Mouse (Mus musculus) heart, postnatal 0 days (tissue): ENCODE measurements around the gene Slc17a8. TPM values are rescaled to one million over a fixed set of nuclear protein-coding genes. Genes with fewer than 3 reads are reported as not detected.
A peak's percentile ranks its signal among the peaks of the same experiment; 100 is the strongest.

Experiments
- ATAC-seq: fragments of 200-750 bp; cut with Nextera tagmentation; 2 replicates; pipeline ENCODE4 v1.8.0; 2017; ENCODE audit warnings: low read depth, moderate number of reproducible peaks, moderate library complexity; ENCODE audit not compliant: insufficient read depth
- DNase-seq: peaks from one replicate; pipeline ENCODE4 v3.0.0-alpha.2; 2016; ENCODE audit warnings: low spot score
- H3K27ac ChIP-seq: fragments of 300-500 bp; sonication (generic); 2 replicates; pipeline ENCODE4 v1.5.1; 2014; ENCODE audit warnings: low read depth, mild to moderate bottlenecking
- H3K27me3 ChIP-seq: fragments of 300-500 bp; sonication (generic); 2 replicates; pipeline ENCODE4 v1.6.1; 2014; ENCODE audit warnings: low read length, mixed read lengths; ENCODE audit not compliant: control insufficient read depth, insufficient read depth
- H3K36me3 ChIP-seq: fragments of 300-500 bp; sonication (generic); replicated peaks from 2 replicates; pipeline ENCODE4 v1.6.1; 2014; ENCODE audit warnings: low read length, mixed read lengths; ENCODE audit not compliant: control insufficient read depth, insufficient read depth
- H3K4me1 ChIP-seq: fragments of 300-500 bp; sonication (generic); 2 replicates; pipeline ENCODE4 v1.6.1; 2014; ENCODE audit warnings: antibody characterized with exemption; ENCODE audit not compliant: control insufficient read depth, insufficient read depth
- H3K4me2 ChIP-seq: fragments of 300-500 bp; sonication (generic); 2 replicates; pipeline ENCODE4 v1.6.1; 2014; ENCODE audit warnings: low read depth, mild to moderate bottlenecking, low read length, moderate library complexity
- H3K4me3 ChIP-seq: fragments of 300-500 bp; sonication (generic); 2 replicates; pipeline ENCODE4 v1.5.1; 2014; ENCODE audit warnings: low read depth, low read length
- H3K9ac ChIP-seq: fragments of 300-500 bp; sonication (generic); replicated peaks from 2 replicates; pipeline ENCODE4 v1.6.1; 2014; ENCODE audit warnings: low read depth, low read length, mixed read lengths
- H3K9me3 ChIP-seq: fragments of 300-500 bp; sonication (generic); replicated peaks from 2 replicates; pipeline ENCODE4 v1.6.1; 2016; ENCODE audit warnings: low read length; ENCODE audit not compliant: control insufficient read depth
- CTCF ChIP-seq: IDR thresholded peaks from 2 replicates; pipeline ENCODE4 v1.5.1; 2016; ENCODE audit warnings: antibody characterized with exemption, control low read depth, low read depth
- EP300 ChIP-seq: IDR thresholded peaks from 2 replicates; pipeline ENCODE4 v1.6.1; 2016; ENCODE audit warnings: antibody characterized with exemption, low read depth
- WGBS: fragments of 180-500 bp; shearing (Covaris S2); extraction: QIAGEN DNeasy Blood & Tissue Kit; methylation state at CpG from one replicate; pipeline ENCODE4 v1.1.7; 2014; 5-methylcytosine and 5-hydroxymethylcytosine counted together
- polyA plus RNA-seq: library from polyadenylated mRNA; unstranded; fragments of >200 nt; fragmentation: Nextera tagmentation; extraction: Ambion mirVana; gene quantifications from 2 replicates; pipeline ENCODE4 v1.2.1, GENCODE M21; 2015
- total RNA-seq: library from RNA; depleted of rRNA; stranded (reverse); fragments of >200 nt; gene quantifications from 2 replicates; pipeline ENCODE4 v1.2.3, GENCODE M21; 2014; ENCODE audit warnings: low replicate concordance

Gene Slc17a8
- total and polyA plus RNA-seq, 2 experiments from 2014 or later, result not detected

DNA sequence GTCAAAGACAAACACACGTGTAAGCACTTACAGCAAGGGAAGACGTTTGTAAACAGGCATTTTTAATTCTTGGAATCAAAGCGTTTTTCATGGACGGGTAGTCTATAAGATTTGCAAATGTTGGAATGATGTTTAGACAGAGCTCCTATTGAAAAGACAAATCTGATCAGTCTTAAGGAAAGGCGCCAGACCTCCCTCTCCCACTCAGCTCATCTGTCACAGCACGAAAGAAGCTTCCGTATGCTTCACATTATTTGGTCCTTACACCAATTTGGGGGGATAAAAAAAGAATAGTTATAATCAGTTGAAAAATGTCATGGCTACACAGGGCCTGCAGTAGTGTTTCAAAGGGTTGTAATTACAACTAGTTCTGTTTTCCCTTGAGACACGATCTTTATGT lies 31.9 kb upstream of the Slc17a8 start:
- Histone ChIP-seq H3K9me3 (no peaks in the 10 kb centered on the region), H3K4me2 (no peak overlapping the region), H3K9ac (no peak overlapping the region), H3K36me3 (peaks cover 73% of the 10 kb centered on the region), H3K27me3 (no peaks in the 10 kb centered on the region), H3K27ac (no peak overlapping the region), H3K4me1 (no peaks in the 10 kb centered on the region), H3K4me3 (no peak overlapping the region)
- TF ChIP-seq CTCF (no peak), EP300 (no peak)
- no peak for DNase-seq
- 82% methylated on average over 8 of the region's 8 CpGs for WGBS
- no peak for ATAC-seq

DNA sequence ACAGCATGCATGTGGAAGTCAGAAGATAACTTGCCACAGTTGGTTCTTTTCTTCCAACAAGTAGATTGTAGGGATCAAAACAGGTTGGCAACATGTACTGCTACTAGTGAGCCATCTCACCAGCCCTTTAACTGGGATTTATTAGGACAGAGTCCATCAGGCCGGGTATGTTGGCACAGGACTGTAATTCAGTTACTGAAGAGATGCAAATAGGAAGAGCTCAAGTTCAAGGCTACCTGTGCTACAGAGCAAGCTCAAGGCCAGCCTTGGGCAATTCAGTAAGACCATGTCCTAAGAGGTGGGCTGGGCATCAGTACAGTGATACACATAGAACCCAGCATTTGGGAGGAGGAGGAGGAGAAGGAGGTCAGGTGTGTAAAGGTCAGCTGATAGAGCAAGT lies 30.6 kb upstream of the Slc17a8 start:
- no peak overlapping the region for H3K9ac ChIP-seq
- WGBS, result 87% methylated on average over 1 of the region's 1 CpGs
- no peaks in the 10 kb centered on the region for H3K27me3 ChIP-seq
- H3K4me2 ChIP-seq, result no peak overlapping the region
- H3K9me3 ChIP-seq, result no peaks in the 10 kb centered on the region
- DNase-seq, result no peak
- no peaks in the 10 kb centered on the region for H3K4me1 ChIP-seq
- no peak overlapping the region for H3K27ac ChIP-seq
- no peak for ATAC-seq
- H3K4me3 ChIP-seq, result no peak overlapping the region
- peaks cover 69% of the 10 kb centered on the region for H3K36me3 ChIP-seq
- TF ChIP-seq CTCF (no peak), EP300 (no peak)

DNA sequence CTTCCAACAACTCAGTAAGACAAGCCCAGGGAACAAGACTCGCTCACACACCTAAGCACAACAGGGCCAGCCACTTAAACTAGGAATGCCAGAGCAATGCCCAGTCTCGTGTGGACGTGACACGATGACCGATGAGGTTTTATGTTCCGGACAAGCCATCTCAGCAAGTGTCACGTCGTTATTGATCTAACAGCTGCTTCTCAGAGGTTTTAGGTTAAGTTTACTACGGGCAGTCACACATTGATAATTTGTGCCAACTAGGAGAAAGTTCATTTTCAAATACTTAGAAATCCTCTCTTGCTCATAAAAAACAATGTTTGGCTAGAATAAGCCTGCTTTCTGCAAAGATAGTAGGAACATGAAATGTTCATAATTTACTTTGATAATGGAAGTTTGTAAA lies 25.9 kb upstream of the Slc17a8 start:
- TF ChIP-seq CTCF, result no peak
- TF ChIP-seq EP300, result no peak
- Histone ChIP-seq H3K36me3 (peaks cover 69% of the 10 kb centered on the region), H3K9ac (no peak overlapping the region), H3K27ac (no peak overlapping the region), H3K27me3 (no peaks in the 10 kb centered on the region), H3K9me3 (no peaks in the 10 kb centered on the region), H3K4me3 (no peak overlapping the region), H3K4me2 (no peak overlapping the region), H3K4me1 (no peaks in the 10 kb centered on the region)
- no peak for DNase-seq
- 81% methylated on average over 9 of the region's 9 CpGs for WGBS
- no peak for ATAC-seq

DNA sequence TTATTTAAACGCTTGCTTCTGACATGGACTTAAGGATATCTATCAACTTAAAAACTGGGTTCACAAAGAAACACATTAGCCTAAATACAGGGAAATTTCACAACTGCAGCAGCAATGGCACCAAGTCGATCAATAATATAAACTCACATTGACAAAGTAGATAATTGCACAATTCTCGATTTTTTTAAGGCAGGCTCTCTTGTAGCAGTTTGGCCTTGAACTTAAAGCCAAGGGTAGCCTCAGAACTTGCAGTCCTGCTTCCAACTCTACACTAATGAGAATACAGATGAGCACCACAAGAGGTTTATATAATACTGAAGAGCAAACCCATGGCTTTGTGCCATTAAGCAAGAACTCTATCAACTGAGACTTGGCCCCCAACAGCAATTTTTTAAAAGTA lies 15.9 kb upstream of the Slc17a8 start:
- WGBS, result 94% methylated on average over 3 of the region's 3 CpGs
- no peak for DNase-seq
- Histone ChIP-seq H3K36me3 (peaks cover 21% of the 10 kb centered on the region), H3K9ac (no peak overlapping the region), H3K4me2 (no peak overlapping the region), H3K27ac (no peak overlapping the region), H3K27me3 (no peaks in the 10 kb centered on the region), H3K9me3 (no peaks in the 10 kb centered on the region), H3K4me1 (no peaks in the 10 kb centered on the region), H3K4me3 (no peak overlapping the region)
- no peak for TF ChIP-seq CTCF
- no peak for TF ChIP-seq EP300
- no peak for ATAC-seq

DNA sequence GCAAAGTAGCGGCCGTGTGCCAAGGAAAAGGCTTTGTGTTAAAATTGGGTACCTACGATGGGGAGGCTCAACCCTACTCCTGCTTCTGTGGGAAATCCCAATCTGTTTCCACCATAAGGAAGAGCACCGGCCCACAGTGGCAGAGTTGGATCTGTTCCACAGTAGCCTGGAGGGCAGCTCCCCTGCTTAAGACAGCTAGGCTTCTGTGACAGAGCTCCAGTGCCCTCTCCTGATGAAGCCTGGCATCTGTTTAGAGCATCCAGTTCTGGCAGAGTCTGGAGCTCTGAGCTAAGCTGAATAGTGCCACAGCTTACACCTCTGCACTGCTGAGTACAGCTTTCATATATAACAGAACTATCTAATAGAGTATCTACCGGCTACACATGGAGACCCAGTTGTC lies 14.0 kb upstream of the Slc17a8 start:
- H3K36me3 ChIP-seq, result peaks cover under 1% of the 10 kb centered on the region
- ATAC-seq, result peak; percentile 74
- H3K4me1 ChIP-seq, result no peaks in the 10 kb centered on the region
- no peak overlapping the region for H3K4me3 ChIP-seq
- no peaks in the 10 kb centered on the region for H3K27me3 ChIP-seq
- H3K4me2 ChIP-seq, result no peak overlapping the region
- no peak overlapping the region for H3K27ac ChIP-seq
- no peaks in the 10 kb centered on the region for H3K9me3 ChIP-seq
- 73% methylated on average over 5 of the region's 5 CpGs for WGBS
- H3K9ac ChIP-seq, result no peak overlapping the region
- peak; percentile 43 for DNase-seq
- no peak for TF ChIP-seq EP300
- peak; percentile 58 for TF ChIP-seq CTCF

DNA sequence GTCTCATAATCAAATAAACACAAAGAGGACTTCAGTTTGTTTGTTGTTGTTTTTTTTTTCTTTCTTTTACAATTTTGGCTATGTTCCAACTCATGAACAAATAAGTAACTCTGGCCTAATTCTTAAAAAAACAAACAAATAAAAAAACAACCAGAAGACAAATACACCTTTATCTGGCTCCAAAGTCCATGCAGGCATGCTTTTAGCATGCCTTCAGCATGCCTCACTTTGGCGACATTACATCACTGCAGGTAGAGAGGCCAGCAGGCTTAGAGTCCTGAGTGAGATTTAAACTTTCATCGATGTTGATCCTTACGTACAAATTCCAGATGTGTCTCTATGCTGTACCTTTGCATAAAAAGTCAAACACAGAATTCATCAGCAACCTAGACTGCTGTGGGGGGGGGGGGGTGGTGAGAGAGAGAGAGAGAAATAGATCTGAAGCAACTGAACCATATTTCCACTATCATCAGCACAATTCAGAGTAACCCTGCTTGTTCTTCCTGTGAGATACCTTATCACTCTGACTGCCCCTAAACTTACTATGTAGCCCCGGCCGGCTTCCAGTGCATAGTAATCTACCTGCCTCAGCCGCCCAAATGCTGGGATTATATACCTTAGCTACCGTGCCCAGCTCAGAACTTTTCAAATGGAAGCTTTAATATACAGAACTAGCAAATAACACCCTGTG lies 12.8 kb upstream of the Slc17a8 start:
- Histone ChIP-seq H3K4me2 (no peak overlapping the region), H3K4me3 (no peak overlapping the region), H3K27ac (no peak overlapping the region), H3K27me3 (no peaks in the 10 kb centered on the region), H3K9ac (no peak overlapping the region), H3K9me3 (no peaks in the 10 kb centered on the region), H3K36me3 (no peaks in the 10 kb centered on the region), H3K4me1 (no peaks in the 10 kb centered on the region)
- no peak for ATAC-seq
- 80% methylated on average over 7 of the region's 7 CpGs for WGBS
- DNase-seq, result no peak
- TF ChIP-seq CTCF (no peak), EP300 (no peak)
